Mouse (Mus musculus): ENCODE results near the gene Acot9.
A peak's percentile ranks its signal among the peaks of the same experiment; 100 is the strongest.

The Acot9 gene

GRCm38 (mm10) chrX:155262235-155262914, at the start of gene Acot9:
Acot9 (plus strand) TSS chrX:155262443.
- peak; percentile 84 to 88 for DNase-seq (ENCODE audit: low spot score in 2 of 2)

GRCm38 (mm10) chrX:155214291-155215136, 47.7 kb upstream of the Acot9 start:
- DNase-seq (ENCODE audit: low spot score in 2 of 2) = no peak

GRCm38 (mm10) chrX:155215501-155216248, 46.6 kb upstream of the Acot9 start:
- DNase-seq (ENCODE audit: low spot score in 2 of 2) = peak in 1 of 2 experiments; percentile 21

GRCm38 (mm10) chrX:155216271-155216670, 46.0 kb upstream of the Acot9 start, which contains the start of gene Sat1:
Sat1 (minus strand) TSS chrX:155216449.
- DNase-seq (ENCODE audit: low spot score in 2 of 2) = peak; percentile 86 to 89

GRCm38 (mm10) chrX:155218277-155218676, 44.0 kb upstream of the Acot9 start:
- no peak for DNase-seq (ENCODE audit: low spot score in 2 of 2)

GRCm38 (mm10) chrX:155256856-155257255, 5.4 kb upstream of the Acot9 start:
- no peak for DNase-seq (ENCODE audit: low spot score in 2 of 2)

- no peak for DNase-seq (ENCODE audit: low spot score in 2 of 2)
Observed at GRCm38 (mm10) chrX:155262915-155263252, 641 bp downstream of the Acot9 start.

- no peak for DNase-seq (ENCODE audit: low spot score in 2 of 2)
Observed at GRCm38 (mm10) chrX:155278483-155278882, 16.2 kb downstream of the Acot9 start.

- no peak for DNase-seq (ENCODE audit: low spot score in 2 of 2)
Observed at GRCm38 (mm10) chrX:155280427-155281044, 18.3 kb downstream of the Acot9 start.

GRCm38 (mm10) chrX:155306390-155306789, 44.1 kb downstream of the Acot9 start:
- DNase-seq (ENCODE audit: low spot score in 2 of 2) = no peak

GRCm38 (mm10) chrX:155318005-155318404, 55.8 kb downstream of the Acot9 start:
- DNase-seq (ENCODE audit: low spot score in 2 of 2) = no peak

GRCm38 (mm10) chrX:155337567-155337904, 75.3 kb downstream of the Acot9 start:
- DNase-seq (ENCODE audit: low spot score in 2 of 2) = no peak

GRCm38 (mm10) chrX:155337905-155338721, 75.9 kb downstream of the Acot9 start:
- peak; percentile 83 for DNase-seq (ENCODE audit: low spot score in 2 of 2)

- DNase-seq (ENCODE audit: low spot score in 2 of 2) = no peak
Observed at GRCm38 (mm10) chrX:155340654-155341053, 78.4 kb downstream of the Acot9 start, which contains the start of gene Prdx4. Prdx4 (minus strand) TSS chrX:155340754.

GRCm38 (mm10) chrX:155346249-155346648, 84.0 kb downstream of the Acot9 start:
- no peak for DNase-seq (ENCODE audit: low spot score in 2 of 2)
